Mouse (Mus musculus) heart, embryonic 10.5 days (tissue): ENCODE results near the gene Il6ra. TPM values are rescaled to one million over a fixed set of nuclear protein-coding genes. Genes with fewer than 3 reads are reported as not detected.

ENCODE experiments used
- DNase-seq: peaks from one replicate; pipeline ENCODE4 v3.0.0-alpha.2; 2017; ENCODE audit warnings: low spot score
- H3K27ac ChIP-seq: fragments of 300-500 bp; sonication (generic); 2 replicates; pipeline ENCODE4 v1.5.1; 2016; ENCODE audit warnings: mild to moderate bottlenecking
- H3K27me3 ChIP-seq: fragments of 300-500 bp; sonication (generic); 2 replicates; pipeline ENCODE4 v1.6.1; 2016; ENCODE audit warnings: mild to moderate bottlenecking; ENCODE audit not compliant: poor library complexity, insufficient read depth, severe bottlenecking
- H3K36me3 ChIP-seq: fragments of 300-500 bp; sonication (generic); 2 replicates; pipeline ENCODE4 v1.6.1; 2016; ENCODE audit warnings: mild to moderate bottlenecking, moderate library complexity
- H3K4me1 ChIP-seq: fragments of 300-500 bp; sonication (generic); 2 replicates; pipeline ENCODE4 v1.6.1; 2016; ENCODE audit warnings: mild to moderate bottlenecking
- H3K4me3 ChIP-seq: fragments of 300-500 bp; sonication (generic); 2 replicates; pipeline ENCODE4 v1.5.1; 2016; ENCODE audit warnings: mild to moderate bottlenecking, moderate library complexity
- H3K9me3 ChIP-seq: fragments of 300-500 bp; sonication (generic); 2 replicates; pipeline ENCODE4 v1.6.1; 2016; ENCODE audit warnings: mild to moderate bottlenecking, moderate library complexity
- WGBS: fragments of 180-500 bp; shearing (Covaris S2); methylation state at CpG from one replicate; pipeline ENCODE4 v1.1.7; 2016; 5-methylcytosine and 5-hydroxymethylcytosine counted together
- polyA plus RNA-seq: library from polyadenylated mRNA; unstranded; fragments of >200 nt; fragmentation: Nextera tagmentation; extraction: Ambion mirVana; gene quantifications from 2 replicates; pipeline ENCODE4 v1.2.1, GENCODE M21; 2016

Il6ra gene
- 0.28 and 0.48 TPM in 2 replicates for polyA plus RNA-seq

- WGBS: under 1% methylated on average over 75 of the region's 75 CpGs
- H3K9me3 ChIP-seq: no peaks in the 10 kb centered on the region
- peak within 1 kb of the TSS; percentile 76 for H3K27ac ChIP-seq
- H3K4me3 ChIP-seq: peak within 1 kb of the TSS; percentile 67
- peak; percentile 86 for DNase-seq
- H3K27me3 ChIP-seq: peaks cover 64% of the 10 kb centered on the region
- peaks cover 20% of the 10 kb centered on the region; the same call in 1 of the 2 replicates for H3K4me1 ChIP-seq
- H3K36me3 ChIP-seq: no peaks in the 10 kb centered on the region
These were observed at the start of gene Il6ra for GRCm38 (mm10) chr3:89912543-89913391. Gene Il6ra, minus strand, starts transcription at chr3:89913196.

GRCm38 (mm10) chr3:89962059-89962750 is 49.2 kb upstream of the Il6ra start:
- Histone ChIP-seq H3K27ac (peak overlapping the region; percentile 96), H3K36me3 (peaks cover 29% of the 10 kb centered on the region), H3K4me3 (peak overlapping the region; percentile 94), H3K4me1 (peaks cover 56% of the 10 kb centered on the region), H3K27me3 (no peaks in the 10 kb centered on the region), H3K9me3 (no peaks in the 10 kb centered on the region)
- 3% methylated on average over 14 of the region's 14 CpGs for WGBS
- no peak for DNase-seq

GRCm38 (mm10) chr3:89961436-89961835 is 48.4 kb upstream of the Il6ra start:
- H3K4me1 ChIP-seq: peaks cover 56% of the 10 kb centered on the region
- 37% methylated on average over 4 of the region's 4 CpGs for WGBS
- H3K27me3 ChIP-seq: no peaks in the 10 kb centered on the region
- peak overlapping the region; percentile 96 for H3K27ac ChIP-seq
- H3K9me3 ChIP-seq: no peaks in the 10 kb centered on the region
- no peak for DNase-seq
- peak overlapping the region; percentile 94 for H3K4me3 ChIP-seq
- peaks cover 36% of the 10 kb centered on the region for H3K36me3 ChIP-seq

- H3K4me3 ChIP-seq: peak overlapping the region; percentile 94
- H3K27ac ChIP-seq: peak overlapping the region; percentile 83
- no peaks in the 10 kb centered on the region for H3K27me3 ChIP-seq
- peaks cover 56% of the 10 kb centered on the region for H3K4me1 ChIP-seq
- WGBS: 0% methylated on average over 30 of the region's 30 CpGs
- H3K36me3 ChIP-seq: peaks cover 46% of the 10 kb centered on the region
- H3K9me3 ChIP-seq: no peaks in the 10 kb centered on the region
- peak; percentile 94 for DNase-seq
These were observed 47.5 kb upstream of the Il6ra start for GRCm38 (mm10) chr3:89960469-89960868.

GRCm38 (mm10) chr3:89959435-89959834 is 46.4 kb upstream of the Il6ra start:
- no peak overlapping the region; the same call in 1 of the 2 replicates for H3K4me3 ChIP-seq
- H3K36me3 ChIP-seq: peaks cover 55% of the 10 kb centered on the region

GRCm38 (mm10) chr3:89957880-89958279 is 44.9 kb upstream of the Il6ra start:
- no peaks in the 10 kb centered on the region for H3K27me3 ChIP-seq
- no peak for DNase-seq
- 93% methylated on average over 9 of the region's 9 CpGs for WGBS
- no peak overlapping the region for H3K27ac ChIP-seq
- H3K4me3 ChIP-seq: no peak overlapping the region
- peaks cover 39% of the 10 kb centered on the region for H3K4me1 ChIP-seq
- H3K36me3 ChIP-seq: peaks cover 70% of the 10 kb centered on the region
- no peaks in the 10 kb centered on the region for H3K9me3 ChIP-seq

More at GRCm38 (mm10) chr3:89959435-89959834, 46.4 kb upstream of the Il6ra start:
- Histone ChIP-seq H3K4me1 (peaks cover 47% of the 10 kb centered on the region), H3K9me3 (no peaks in the 10 kb centered on the region), H3K27ac (no peak overlapping the region; the same call in 1 of the 2 replicates), H3K27me3 (no peaks in the 10 kb centered on the region)
- no peak for DNase-seq
- 71% methylated on average over 4 of the region's 4 CpGs for WGBS

- 91% methylated on average over 7 of the region's 7 CpGs for WGBS
- DNase-seq: no peak
- no peaks in the 10 kb centered on the region for H3K9me3 ChIP-seq
- H3K4me1 ChIP-seq: peaks cover 29% of the 10 kb centered on the region
- H3K4me3 ChIP-seq: no peak overlapping the region
- H3K36me3 ChIP-seq: peaks cover 85% of the 10 kb centered on the region
- H3K27me3 ChIP-seq: no peaks in the 10 kb centered on the region
- H3K27ac ChIP-seq: no peak overlapping the region
These were observed 43.4 kb upstream of the Il6ra start for GRCm38 (mm10) chr3:89956177-89956971.

GRCm38 (mm10) chr3:89953420-89953819 is 40.4 kb upstream of the Il6ra start:
- no peak overlapping the region for H3K27ac ChIP-seq
- H3K4me1 ChIP-seq: 0 out of 2 replicates have a peak, but pooled peaks cover 2% of the 10 kb centered on the region
- peaks cover 98% of the 10 kb centered on the region for H3K36me3 ChIP-seq
- no peaks in the 10 kb centered on the region for H3K9me3 ChIP-seq
- H3K27me3 ChIP-seq: no peaks in the 10 kb centered on the region
- WGBS: 8% methylated on average over 4 of the region's 4 CpGs
- DNase-seq: peak; percentile 89
- H3K4me3 ChIP-seq: no peak overlapping the region

GRCm38 (mm10) chr3:89948655-89949054 is 35.7 kb upstream of the Il6ra start:
- Histone ChIP-seq H3K27ac (no peak overlapping the region), H3K27me3 (no peaks in the 10 kb centered on the region), H3K9me3 (no peaks in the 10 kb centered on the region), H3K36me3 (peaks cover 99% of the 10 kb centered on the region), H3K4me1 (no peaks in the 10 kb centered on the region), H3K4me3 (no peak overlapping the region)
- DNase-seq: no peak
- WGBS: 68% methylated on average over 6 of the region's 6 CpGs

GRCm38 (mm10) chr3:89948021-89948420 is 35.0 kb upstream of the Il6ra start:
- Histone ChIP-seq H3K9me3 (no peaks in the 10 kb centered on the region), H3K36me3 (peaks cover 100% of the 10 kb centered on the region), H3K27me3 (no peaks in the 10 kb centered on the region), H3K4me1 (no peaks in the 10 kb centered on the region), H3K4me3 (no peak overlapping the region), H3K27ac (no peak overlapping the region)
- no peak for DNase-seq
- WGBS: 86% methylated on average over 11 of the region's 11 CpGs

- DNase-seq: no peak
- 77% methylated on average over 8 of the region's 8 CpGs for WGBS
- Histone ChIP-seq H3K27me3 (no peaks in the 10 kb centered on the region), H3K36me3 (peaks cover 100% of the 10 kb centered on the region), H3K4me3 (no peak overlapping the region), H3K4me1 (no peaks in the 10 kb centered on the region), H3K27ac (no peak overlapping the region), H3K9me3 (no peaks in the 10 kb centered on the region)
These were observed 32.0 kb upstream of the Il6ra start for GRCm38 (mm10) chr3:89945026-89945425.

- H3K4me3 ChIP-seq: no peak overlapping the region
- H3K4me1 ChIP-seq: 0 out of 2 replicates have a peak, but pooled peaks cover 4% of the 10 kb centered on the region
- peaks cover 97% of the 10 kb centered on the region for H3K36me3 ChIP-seq
- H3K9me3 ChIP-seq: no peaks in the 10 kb centered on the region
- no peak for DNase-seq
- no peaks in the 10 kb centered on the region for H3K27me3 ChIP-seq
- no peak overlapping the region for H3K27ac ChIP-seq
- WGBS: 93% methylated on average over 9 of the region's 9 CpGs
These were observed 29.9 kb upstream of the Il6ra start for GRCm38 (mm10) chr3:89942894-89943293.
